Mouse (Mus musculus): ENCODE results near the gene Zfp622.

GRCm38 (mm10) chr15:26015979-26016665 is 32.0 kb downstream of the Zfp622 start:
- TF ChIP-seq POLR2A (IDR thresholded peaks at IDR 0.05; ENCODE audit: borderline replicate concordance, insufficient read depth, low read length) (no peak), CTCF (IDR thresholded peaks at IDR 0.05; ENCODE audit: borderline replicate concordance, insufficient read depth, low read depth, low read length) (no peak)
